Mouse (Mus musculus): ENCODE results near the gene Dip2b. TPM values are rescaled to one million over a fixed set of nuclear protein-coding genes. Genes with fewer than 3 reads are reported as not detected.

Dip2b gene
- 43.5 TPM for polyA plus RNA-seq (2017; shearing (Covaris generic))

DNA sequence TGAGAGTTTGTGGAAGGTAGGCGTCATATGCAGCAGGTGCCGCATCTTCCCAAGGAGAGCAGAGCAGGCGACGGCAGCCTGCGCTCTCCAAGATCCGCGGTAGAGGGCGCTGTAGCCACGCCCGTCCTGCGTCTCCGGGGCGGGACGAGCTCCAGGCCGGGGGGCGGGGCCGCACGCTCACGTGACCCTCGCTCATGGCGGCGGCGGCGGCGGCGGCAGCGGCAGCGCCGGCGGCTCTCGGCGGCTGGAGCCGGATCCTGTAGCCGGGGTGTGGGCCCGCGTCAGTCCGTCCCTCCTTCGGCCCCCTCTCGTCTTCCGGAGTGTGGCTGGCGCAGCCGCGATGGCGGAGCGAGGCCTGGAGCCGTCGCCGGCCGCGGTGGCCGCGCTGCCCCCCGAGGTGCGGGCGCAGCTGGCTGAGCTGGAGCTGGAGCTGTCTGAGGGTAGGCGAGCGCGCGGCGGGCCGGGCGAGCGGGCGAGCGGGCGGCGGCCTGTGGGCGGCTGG, at the start of gene Dip2b:
TSS of gene Dip2b (plus strand) at position 195 of the 502 bp plus-strand sequence.

GRCm38 (mm10) chr15:100227663-100228534, 189.4 kb downstream of the Dip2b start, which contains the start of gene Atf1:
Atf1 (plus strand) TSS chr15:100227819.

Other genes starting within 250 kb of the Dip2b start
- 0.54 TPM for gene Lima1, start 163.2 kb upstream of the Dip2b start, polyA plus RNA-seq (2017; shearing (Covaris generic))
- gene Fam186a, start 71.6 kb upstream of the Dip2b start, polyA plus RNA-seq (2017; shearing (Covaris generic)), result not detected
- gene Larp4, start 68.6 kb upstream of the Dip2b start, polyA plus RNA-seq (2017; shearing (Covaris generic)), result 56.8 TPM
- 70.3 TPM for gene Atf1, start 189.2 kb downstream of the Dip2b start, polyA plus RNA-seq (2017; shearing (Covaris generic))
- gene Tmprss12, start 242.2 kb downstream of the Dip2b start, polyA plus RNA-seq (2017; shearing (Covaris generic)), result not detected